Mouse (Mus musculus): ENCODE data around the gene Vps18. TPM values are rescaled to one million over a fixed set of nuclear protein-coding genes. Genes with fewer than 3 reads are reported as not detected.

Vps18 gene
- polyA plus RNA-seq, 2 experiments, result 3.2 to 3.4 TPM

DNA sequence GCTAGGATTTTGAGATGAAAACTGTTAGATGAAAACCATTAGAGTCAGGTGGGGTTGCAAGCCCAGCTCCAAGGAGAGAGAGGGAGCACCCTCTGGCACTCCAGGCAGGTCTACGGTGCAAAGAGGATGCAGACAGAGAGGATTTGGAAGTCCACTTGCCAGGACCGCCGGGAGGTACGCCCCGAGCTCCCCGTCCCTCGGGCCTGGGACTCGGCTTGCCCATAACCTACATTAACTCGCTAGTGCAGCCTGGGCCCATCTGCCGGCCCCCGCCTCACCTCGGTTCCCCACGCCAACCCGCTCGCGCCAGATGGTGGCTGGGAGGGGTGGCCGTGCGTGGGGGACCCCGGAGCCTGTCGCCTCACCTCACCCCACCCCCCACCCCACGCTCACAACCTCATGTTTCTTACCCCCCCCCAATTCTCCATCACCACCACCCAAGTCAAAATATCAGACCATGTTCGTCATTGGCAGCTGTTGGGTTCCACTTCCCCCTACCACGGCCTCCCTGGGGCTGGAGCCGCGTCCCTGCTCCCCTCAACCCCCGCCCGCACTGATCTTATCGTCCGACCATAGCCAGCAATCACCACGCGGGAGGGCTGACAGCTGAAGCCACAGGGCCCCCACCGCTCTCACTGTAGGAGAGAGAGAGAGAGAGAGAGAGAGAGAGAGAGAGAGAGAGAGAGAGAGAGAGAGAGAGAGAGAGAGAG, 35.5 kb downstream of the Vps18 start:
- TF ChIP-seq CTCF (IDR thresholded peaks at IDR 0.05; ENCODE audit: low read depth) (no peak), EP300 (IDR thresholded peaks at IDR 0.05; ENCODE audit: low read depth) (no peak)
- Histone ChIP-seq H3K4me1 (replicated peaks; ENCODE audit: control insufficient read depth in 2 of 2, insufficient read depth in 2 of 2, low read length in 1 of 2) (peaks cover 21 to 22% of the 10 kb centered on the region in 2 experiments), H3K9me3 (ENCODE audit: control insufficient read depth, low read length) (no peaks in the 10 kb centered on the region), H3K27ac (no peak overlapping the region), H3K4me2 (ENCODE audit: low read depth) (peak overlapping the region; percentile 58), H3K36me3 (replicated peaks; ENCODE audit: control insufficient read depth, insufficient read depth, low read depth) (no peaks in the 10 kb centered on the region), H3K27me3 (ENCODE audit: control insufficient read depth, insufficient read depth, low read length) (peaks cover 79% of the 10 kb centered on the region), H3K4me3 (ENCODE audit: insufficient read depth in 1 of 2, low read depth in 2 of 2, low read length in 2 of 2) (peak overlapping the region in 1 of 2 experiments; percentile 14; a peak in 1 of 4 replicates), H3K9ac (replicated peaks) (no peak overlapping the region)
- ATAC-seq (ENCODE audit: insufficient read depth) (no peak), DNase-seq (ENCODE audit: low read depth in 3 of 3, low spot score in 3 of 3) (no peak)
- 8% methylated on average over 31 of the region's 32 CpGs for WGBS (ENCODE audit: insufficient replicate concordance)

GRCm38 (mm10) chr2:119324576-119325318, 36.2 kb downstream of the Vps18 start:
- no peak overlapping the region for H3K27ac ChIP-seq
- DNase-seq (ENCODE audit: low read depth in 3 of 3, low spot score in 3 of 3), result no peak

DNA sequence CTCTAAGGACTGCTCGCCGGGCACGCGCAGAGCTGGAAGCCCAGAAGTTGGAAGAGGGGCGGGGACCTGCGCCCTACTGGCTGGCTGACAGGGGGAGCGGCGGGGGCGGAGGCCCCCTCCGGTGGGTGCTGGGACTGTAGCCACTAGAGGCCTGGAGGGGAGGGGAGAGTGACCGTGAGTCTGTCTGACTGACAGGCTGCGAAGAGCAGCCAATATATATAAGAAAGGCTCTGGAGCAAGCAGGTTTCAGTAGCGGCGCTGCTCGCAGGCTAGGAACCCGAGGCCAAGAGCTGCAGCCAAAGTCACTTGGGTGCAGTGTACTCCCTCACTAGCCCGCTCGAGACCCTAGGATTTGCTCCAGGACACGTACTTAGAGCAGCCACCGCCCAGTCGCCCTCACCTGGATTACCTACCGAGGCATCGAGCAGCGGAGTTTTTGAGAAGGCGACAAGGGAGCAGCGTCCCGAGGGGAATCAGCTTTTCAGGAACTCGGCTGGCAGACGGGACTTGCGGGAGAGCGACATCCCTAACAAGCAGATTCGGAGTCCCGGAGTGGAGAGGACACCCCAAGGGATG, 37.1 kb downstream of the Vps18 start, which contains the start of gene Dll4:
Dll4 (plus strand) TSS at position 217 of the 576 bp plus-strand sequence.
- no peaks in the 10 kb centered on the region for H3K9me3 ChIP-seq (ENCODE audit: control insufficient read depth, low read length)
- peak within 1 kb of the TSS; percentile 58 for H3K4me2 ChIP-seq (ENCODE audit: low read depth)
- no peak within 1 kb of the TSS for H3K27ac ChIP-seq
- no peak within 1 kb of the TSS for H3K9ac ChIP-seq (replicated peaks)
- DNase-seq (ENCODE audit: low read depth in 3 of 3, low spot score in 3 of 3) (no peak), ATAC-seq (ENCODE audit: insufficient read depth) (no peak)
- peaks cover 17 to 23% of the 10 kb centered on the region in 2 experiments for H3K4me1 ChIP-seq (replicated peaks; ENCODE audit: control insufficient read depth in 2 of 2, insufficient read depth in 2 of 2, low read length in 1 of 2)
- H3K27me3 ChIP-seq (ENCODE audit: control insufficient read depth, insufficient read depth, low read length), result peaks cover 86% of the 10 kb centered on the region
- under 1% methylated on average over 33 of the region's 33 CpGs for WGBS (ENCODE audit: insufficient replicate concordance)
- no peaks in the 10 kb centered on the region for H3K36me3 ChIP-seq (replicated peaks; ENCODE audit: control insufficient read depth, insufficient read depth, low read depth)
- H3K4me3 ChIP-seq (ENCODE audit: insufficient read depth in 1 of 2, low read depth in 2 of 2, low read length in 2 of 2), result peak within 1 kb of the TSS; percentile 25 to 47
- TF ChIP-seq CTCF (IDR thresholded peaks at IDR 0.05; ENCODE audit: low read depth) (no peak), EP300 (IDR thresholded peaks at IDR 0.05; ENCODE audit: low read depth) (no peak)

More at GRCm38 (mm10) chr2:119324576-119325318, 36.2 kb downstream of the Vps18 start:
- Histone ChIP-seq H3K4me2 (ENCODE audit: low read depth) (peak overlapping the region; percentile 58), H3K4me1 (replicated peaks; ENCODE audit: control insufficient read depth in 2 of 2, insufficient read depth in 2 of 2, low read length in 1 of 2) (peaks cover 21 to 25% of the 10 kb centered on the region in 2 experiments), H3K4me3 (ENCODE audit: insufficient read depth in 1 of 2, low read depth in 2 of 2, low read length in 2 of 2) (peak overlapping the region in 1 of 2 experiments; percentile 47; a peak in 2 of 4 replicates), H3K9me3 (ENCODE audit: control insufficient read depth, low read length) (no peaks in the 10 kb centered on the region), H3K36me3 (replicated peaks; ENCODE audit: control insufficient read depth, insufficient read depth, low read depth) (no peaks in the 10 kb centered on the region), H3K27me3 (ENCODE audit: control insufficient read depth, insufficient read depth, low read length) (peaks cover 81% of the 10 kb centered on the region), H3K9ac (replicated peaks) (no peak overlapping the region)
- WGBS (ENCODE audit: insufficient replicate concordance), result 1% methylated on average over 32 of the region's 32 CpGs
- no peak for ATAC-seq (ENCODE audit: insufficient read depth)
- no peak for TF ChIP-seq CTCF (IDR thresholded peaks at IDR 0.05; ENCODE audit: low read depth)
- TF ChIP-seq EP300 (IDR thresholded peaks at IDR 0.05; ENCODE audit: low read depth), result no peak

GRCm38 (mm10) chr2:119326161-119327101, 37.9 kb downstream of the Vps18 start:
- no peak for ATAC-seq (ENCODE audit: insufficient read depth)
- no peak overlapping the region for H3K27ac ChIP-seq
- no peak overlapping the region for H3K9ac ChIP-seq (replicated peaks)
- TF ChIP-seq CTCF (IDR thresholded peaks at IDR 0.05; ENCODE audit: low read depth) (no peak), EP300 (IDR thresholded peaks at IDR 0.05; ENCODE audit: low read depth) (no peak)
- peaks cover 85% of the 10 kb centered on the region for H3K27me3 ChIP-seq (ENCODE audit: control insufficient read depth, insufficient read depth, low read length)
- no peaks in the 10 kb centered on the region for H3K9me3 ChIP-seq (ENCODE audit: control insufficient read depth, low read length)
- WGBS (ENCODE audit: insufficient replicate concordance), result 1% methylated on average over 61 of the region's 61 CpGs
- H3K4me1 ChIP-seq (replicated peaks; ENCODE audit: control insufficient read depth in 2 of 2, insufficient read depth in 2 of 2, low read length in 1 of 2), result peaks cover 10 to 15% of the 10 kb centered on the region in 2 experiments
- H3K4me3 ChIP-seq (ENCODE audit: insufficient read depth in 1 of 2, low read depth in 2 of 2, low read length in 2 of 2), result peak overlapping the region; percentile 25 to 47
- no peaks in the 10 kb centered on the region for H3K36me3 ChIP-seq (replicated peaks; ENCODE audit: control insufficient read depth, insufficient read depth, low read depth)
- DNase-seq (ENCODE audit: low read depth in 3 of 3, low spot score in 3 of 3), result no peak
- H3K4me2 ChIP-seq (ENCODE audit: low read depth), result peak overlapping the region; percentile 58

Measured in liver, embryonic 14.5 days (tissue).